Mouse (Mus musculus): Measurements from ENCODE around the gene Adam8.

Gene Adam8

DNA sequence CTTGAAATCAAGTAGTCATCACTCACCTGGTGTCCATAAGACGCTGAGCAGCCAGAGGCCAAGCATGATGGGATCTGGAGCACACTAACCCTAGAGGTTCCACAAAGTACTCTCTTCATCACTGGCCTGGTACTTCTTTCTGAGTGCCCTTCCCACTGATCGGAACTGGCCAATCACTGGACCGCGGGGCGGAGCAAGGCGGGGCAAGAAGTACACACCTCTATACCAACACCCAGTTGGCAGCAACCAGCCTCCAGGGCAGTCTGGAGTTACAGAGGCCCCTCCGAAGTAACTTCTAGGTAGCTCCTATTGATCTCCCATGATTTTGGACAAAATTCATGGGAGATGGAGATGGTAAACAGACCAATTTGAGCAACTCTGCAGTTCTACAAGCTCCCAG lies at the start of gene Adam8:
Gene Adam8 (minus strand): TSS at position 157 of the 400 bp plus-strand sequence.
- in situ Hi-C loops (cut with MboI; ENCODE audit: low sequenced_read_pairs): no loop called here

GRCm38 (mm10) chr7:140037171-140037555 lies 44.8 kb upstream of the Adam8 start:
- in situ Hi-C loops (cut with MboI; ENCODE audit: low sequenced_read_pairs): no loop called here

- in situ Hi-C loops (cut with MboI; ENCODE audit: low sequenced_read_pairs): no loop called here
Measured at GRCm38 (mm10) chr7:140036281-140037170, 44.2 kb upstream of the Adam8 start, which contains the start of the genes Zfp511 and Tubgcp2. Gene Zfp511, plus strand, starts transcription at chr7:140036391. Gene Tubgcp2, minus strand, starts transcription at chr7:140036669.

DNA sequence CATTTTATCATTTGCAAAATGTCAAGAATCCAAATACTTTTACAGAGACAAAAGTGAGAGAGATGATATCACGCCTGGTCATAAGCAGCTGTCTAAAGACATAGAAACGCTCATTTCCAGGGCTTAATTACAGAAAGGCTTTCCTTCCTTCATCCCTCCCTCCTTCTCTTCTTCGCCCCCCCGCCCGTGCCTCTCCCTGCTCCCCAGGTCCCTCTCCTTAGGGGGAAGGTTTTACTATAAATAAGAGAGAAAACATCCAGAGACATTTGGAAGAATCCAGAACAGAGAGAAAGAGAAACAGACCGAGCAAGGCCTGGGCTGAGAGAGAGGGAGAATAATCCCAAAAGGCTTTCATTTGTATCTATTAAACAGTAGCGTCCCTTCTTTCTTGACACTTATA lies 43.1 kb upstream of the Adam8 start:
- in situ Hi-C loops (cut with MboI; ENCODE audit: low sequenced_read_pairs): no loop called here

DNA sequence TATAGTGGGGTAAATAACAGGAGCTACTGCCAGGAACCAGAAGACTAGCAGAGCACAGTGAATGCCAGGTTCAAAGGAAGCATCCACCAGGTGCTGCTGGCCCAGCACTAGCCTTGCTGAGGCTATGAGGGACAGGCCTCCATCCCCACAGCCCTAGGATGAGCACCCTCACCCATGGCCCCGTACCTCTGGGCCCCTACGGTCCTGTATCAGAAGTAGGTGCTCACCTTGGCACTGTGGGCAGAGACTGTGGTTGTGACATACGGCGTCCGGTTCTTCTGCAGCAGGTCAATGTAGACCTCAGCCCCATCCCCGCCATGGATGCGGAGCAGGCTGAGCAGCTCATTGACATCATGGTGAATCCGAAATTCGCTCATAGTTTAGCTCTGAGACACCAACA lies 41.0 kb upstream of the Adam8 start:
- in situ Hi-C loops (cut with MboI; ENCODE audit: low sequenced_read_pairs): no loop called here

GRCm38 (mm10) chr7:140032366-140032765 lies 40.0 kb upstream of the Adam8 start:
- in situ Hi-C loops (cut with MboI; ENCODE audit: low sequenced_read_pairs): no loop called here

DNA sequence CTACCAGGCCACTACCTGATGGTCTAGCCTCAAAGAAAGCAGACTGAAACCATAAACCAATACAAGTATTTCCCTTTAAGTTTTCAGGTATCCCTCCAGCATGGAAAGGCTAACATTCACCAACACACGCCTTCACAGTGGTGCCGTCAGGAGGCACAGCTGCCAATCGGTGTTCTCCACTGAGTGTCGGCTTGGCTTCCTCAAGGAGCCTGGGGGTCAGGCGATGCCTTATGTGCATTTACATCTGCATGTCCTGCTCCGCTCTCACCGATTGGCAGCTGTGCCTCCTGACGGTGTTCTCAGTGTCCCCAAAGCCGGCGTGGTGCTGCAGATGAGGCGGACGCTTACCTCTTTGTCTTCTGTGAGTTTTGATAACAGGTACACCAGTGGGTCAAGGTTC lies 39.4 kb upstream of the Adam8 start:
- in situ Hi-C loops (cut with MboI; ENCODE audit: low sequenced_read_pairs): no loop called here

DNA sequence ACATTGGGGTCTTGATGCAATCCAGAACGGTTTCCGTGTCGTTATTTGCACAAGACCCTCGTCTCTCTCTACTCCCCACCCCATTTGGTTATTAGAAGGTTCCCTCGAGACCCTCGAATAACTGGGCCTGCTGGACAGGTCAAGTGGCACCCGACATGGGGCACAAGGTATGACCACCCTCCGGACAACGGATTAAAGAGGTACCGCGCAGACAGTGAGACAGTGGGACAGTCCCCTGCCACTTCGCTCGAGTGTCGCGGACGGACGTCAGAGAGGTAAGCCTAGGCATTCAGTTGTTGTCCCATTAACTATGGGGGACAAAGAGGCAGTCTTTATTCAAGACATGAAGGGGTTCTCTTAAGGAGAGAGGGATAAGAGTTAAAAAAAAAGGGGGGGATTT lies 19.0 kb upstream of the Adam8 start:
- in situ Hi-C loops (cut with MboI; ENCODE audit: low sequenced_read_pairs): no loop called here

- in situ Hi-C loops (cut with MboI; ENCODE audit: low sequenced_read_pairs): no loop called here
Measured at GRCm38 (mm10) chr7:140007781-140008180, 15.4 kb upstream of the Adam8 start.

GRCm38 (mm10) chr7:140006861-140007611 lies 14.7 kb upstream of the Adam8 start:
- in situ Hi-C loops (cut with MboI; ENCODE audit: low sequenced_read_pairs): no loop called here

DNA sequence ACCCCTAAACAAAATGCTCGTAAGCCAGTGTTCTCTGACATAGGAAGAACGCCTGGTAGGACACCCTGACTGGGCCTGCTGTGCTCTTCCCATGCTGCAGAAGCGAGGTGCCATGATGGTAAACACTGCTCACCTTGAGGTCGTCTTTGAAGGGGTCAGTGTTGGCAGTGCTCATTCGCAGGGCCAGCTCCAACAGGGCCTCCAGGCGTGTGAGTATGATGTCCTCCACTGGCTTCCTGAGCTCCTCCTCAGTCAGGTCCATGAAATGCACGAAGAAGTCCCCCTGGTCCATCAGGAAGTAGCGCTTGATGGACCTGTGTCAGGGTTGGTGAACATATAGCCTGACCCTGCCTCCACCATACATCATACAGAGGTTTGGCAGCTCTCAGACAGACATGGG lies 12.3 kb upstream of the Adam8 start:
- in situ Hi-C loops (cut with MboI; ENCODE audit: low sequenced_read_pairs): no loop called here

- in situ Hi-C loops (cut with MboI; ENCODE audit: low sequenced_read_pairs): no loop called here
Measured at GRCm38 (mm10) chr7:140001086-140001740, 8.9 kb upstream of the Adam8 start.

- in situ Hi-C loops (cut with MboI; ENCODE audit: low sequenced_read_pairs): no loop called here
Measured at GRCm38 (mm10) chr7:139998691-139999350, 6.5 kb upstream of the Adam8 start.

GRCm38 (mm10) chr7:139994676-139995075 lies 2.3 kb upstream of the Adam8 start:
- in situ Hi-C loops (cut with MboI; ENCODE audit: low sequenced_read_pairs): no loop called here

DNA sequence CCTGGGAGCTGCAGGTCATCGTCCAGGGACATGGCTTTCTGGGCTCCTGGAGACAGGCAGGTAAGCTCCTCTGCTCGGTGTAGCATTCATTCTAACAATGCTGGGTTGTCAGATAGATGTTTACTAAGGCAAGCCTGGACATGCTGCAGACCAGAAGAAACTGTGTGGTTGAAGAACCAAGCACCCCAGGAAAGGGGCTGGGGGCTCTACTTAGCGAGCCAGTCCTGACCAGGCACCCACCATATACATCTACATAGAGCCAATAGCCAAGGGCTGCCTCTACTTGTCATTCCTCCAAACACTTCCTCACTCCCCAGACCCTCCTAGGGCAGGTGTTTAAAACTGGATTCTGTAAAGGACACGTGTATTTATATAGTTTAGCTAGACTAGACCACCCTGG lies 1.8 kb upstream of the Adam8 start:
- in situ Hi-C loops (cut with MboI; ENCODE audit: low sequenced_read_pairs): no loop called here

DNA sequence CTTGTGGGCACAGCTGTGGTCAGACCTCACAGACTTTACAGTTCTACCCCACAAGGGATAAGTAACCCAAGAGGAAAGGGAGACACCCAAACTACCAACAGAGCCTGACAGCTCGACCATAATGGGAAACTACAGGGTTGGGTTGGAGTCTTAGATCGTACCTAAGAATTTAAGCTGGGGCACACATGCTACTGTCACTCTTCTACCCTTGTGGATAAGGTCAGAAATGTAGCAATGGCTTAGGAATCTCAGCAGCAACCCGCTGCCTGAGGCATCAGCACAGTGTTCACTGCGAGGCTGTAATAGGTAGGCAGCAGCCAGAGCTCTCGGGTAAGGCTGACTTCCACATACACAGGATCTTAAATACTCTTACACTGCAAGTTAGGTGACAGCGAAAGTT lies 1.2 kb upstream of the Adam8 start:
- in situ Hi-C loops (cut with MboI; ENCODE audit: low sequenced_read_pairs): no loop called here

- in situ Hi-C loops (cut with MboI; ENCODE audit: low sequenced_read_pairs): no loop called here
Measured at GRCm38 (mm10) chr7:139990864-139991394, 1.4 kb downstream of the Adam8 start.

DNA sequence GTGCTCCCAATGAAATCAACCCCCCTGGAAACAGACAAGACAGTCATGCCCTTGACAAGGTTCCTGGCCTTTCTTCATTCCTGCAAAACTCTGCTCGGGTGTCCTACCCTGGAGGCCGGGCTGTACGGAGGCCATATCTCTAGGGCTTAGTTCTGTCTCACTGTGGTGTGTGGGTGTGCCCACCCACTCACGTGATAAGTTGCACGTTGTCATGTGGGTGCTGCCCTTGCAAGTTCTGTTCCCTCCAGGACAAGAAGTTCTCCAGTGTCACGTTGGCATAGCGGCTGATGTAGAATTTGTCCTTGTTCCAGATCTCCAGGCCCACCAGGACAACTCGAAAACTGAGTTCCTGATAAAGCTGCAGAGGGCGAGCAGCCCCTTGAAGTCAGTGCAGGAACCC lies 4.1 kb downstream of the Adam8 start:
- in situ Hi-C loops (cut with MboI; ENCODE audit: low sequenced_read_pairs): no loop called here

- in situ Hi-C loops (cut with MboI; ENCODE audit: low sequenced_read_pairs): no loop called here
Measured at GRCm38 (mm10) chr7:139984505-139984904, 7.9 kb downstream of the Adam8 start.

DNA sequence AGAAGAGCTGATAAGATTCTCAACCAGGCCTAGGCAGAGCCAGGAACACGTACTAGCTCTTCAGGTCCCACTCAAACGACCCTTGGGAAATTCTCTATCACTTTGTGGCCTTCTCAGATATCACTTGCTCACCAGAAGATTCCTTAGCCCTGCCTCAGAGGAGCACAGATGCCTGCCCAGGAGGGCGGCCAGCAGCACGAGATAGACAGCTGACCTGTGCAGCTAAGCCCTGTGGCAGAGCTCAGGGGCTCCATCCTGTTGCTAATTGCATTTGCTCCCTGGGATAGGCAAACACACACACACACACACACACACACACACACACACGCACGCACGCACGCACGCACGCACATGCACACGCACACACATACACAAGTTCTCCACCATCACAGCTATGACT lies 10.3 kb downstream of the Adam8 start:
- in situ Hi-C loops (cut with MboI; ENCODE audit: low sequenced_read_pairs): no loop called here

- in situ Hi-C loops (cut with MboI; ENCODE audit: low sequenced_read_pairs): no loop called here
Measured at GRCm38 (mm10) chr7:139980778-139981177, 11.6 kb downstream of the Adam8 start.
